Mouse (Mus musculus) midbrain, postnatal 0 days (tissue): ENCODE results near the gene Chst10. TPM values are rescaled to one million over a fixed set of nuclear protein-coding genes. Genes with fewer than 3 reads are reported as not detected.

Experiments
- ATAC-seq: fragments of 200-750 bp; cut with Nextera tagmentation; 2 replicates; pipeline ENCODE4 v1.8.0; 2017; ENCODE audit warnings: moderate number of reproducible peaks, mild to moderate bottlenecking, moderate TSS enrichment, moderate library complexity; ENCODE audit not compliant: low FRiP score
- DNase-seq: peaks from one replicate; pipeline ENCODE4 v3.0.0-alpha.2; 2015; ENCODE audit warnings: low spot score
- H3K27ac ChIP-seq: fragments of 300-500 bp; sonication (generic); 2 replicates; pipeline ENCODE4 v1.5.1; 2014; ENCODE audit warnings: low read depth, mild to moderate bottlenecking, low read length, mixed read lengths
- H3K27me3 ChIP-seq: fragments of 300-500 bp; sonication (generic); 2 replicates; pipeline ENCODE4 v1.6.1; 2014; ENCODE audit warnings: low read length, control low read depth, mixed read lengths; ENCODE audit not compliant: insufficient read depth
- H3K36me3 ChIP-seq: fragments of 300-500 bp; sonication (generic); 2 replicates; pipeline ENCODE4 v1.6.1; 2014; ENCODE audit warnings: low read length, control low read depth, mixed read lengths; ENCODE audit not compliant: insufficient read depth
- H3K4me1 ChIP-seq: fragments of 300-500 bp; sonication (generic); 2 replicates; pipeline ENCODE4 v1.6.1; 2014; ENCODE audit warnings: mild to moderate bottlenecking, control low read depth, antibody characterized with exemption, low read length, mixed read lengths; ENCODE audit not compliant: insufficient read depth
- H3K4me2 ChIP-seq: fragments of 300-500 bp; sonication (generic); 2 replicates; pipeline ENCODE4 v1.6.1; 2014; ENCODE audit warnings: low read depth, mild to moderate bottlenecking, low read length, mixed read lengths; ENCODE audit not compliant: poor library complexity, severe bottlenecking
- H3K4me3 ChIP-seq: fragments of 300-500 bp; sonication (generic); 2 replicates; pipeline ENCODE4 v1.5.1; 2014; ENCODE audit warnings: low read depth, mild to moderate bottlenecking, low read length, moderate library complexity
- H3K9ac ChIP-seq: fragments of 300-500 bp; sonication (generic); replicated peaks from 2 replicates; pipeline ENCODE4 v1.6.1; 2014; ENCODE audit warnings: mild to moderate bottlenecking, low read length, moderate library complexity, mixed read lengths; ENCODE audit not compliant: poor library complexity, severe bottlenecking
- H3K9me3 ChIP-seq: fragments of 300-500 bp; sonication (generic); 2 replicates; pipeline ENCODE4 v1.6.1; 2016; ENCODE audit warnings: low read length, control low read depth
- CTCF ChIP-seq: IDR thresholded peaks from 2 replicates; pipeline ENCODE4 v1.5.1; 2016; ENCODE audit warnings: antibody characterized with exemption, mild to moderate bottlenecking
- WGBS: fragments of 180-500 bp; shearing (Covaris S2); extraction: QIAGEN DNeasy Blood & Tissue Kit; methylation state at CpG from one replicate; pipeline ENCODE4 v1.1.7; 2014; 5-methylcytosine and 5-hydroxymethylcytosine counted together
- polyA plus RNA-seq: library from polyadenylated mRNA; unstranded; fragments of >200 nt; fragmentation: Nextera tagmentation; extraction: Ambion mirVana; gene quantifications from 2 replicates; pipeline ENCODE4 v1.2.1, GENCODE M21; 2015
- total RNA-seq: library from RNA; depleted of rRNA; stranded (reverse); fragments of >200 nt; gene quantifications from 2 replicates; pipeline ENCODE4 v1.2.3, GENCODE M21; 2014; rRNA removed

Chst10 gene
- 85.2 and 88.5 TPM in 2 replicates for total RNA-seq
- polyA plus RNA-seq, result 66.4 and 68.9 TPM in 2 replicates

GRCm38 (mm10) chr1:38897431-38898248 is at the start of gene Chst10:
TSS of gene Chst10 (minus strand) at chr1:38898161.
- H3K9me3 ChIP-seq, result no peaks in the 10 kb centered on the region
- WGBS, result under 1% methylated on average over 61 of the region's 67 CpGs
- peaks cover 20% of the 10 kb centered on the region for H3K36me3 ChIP-seq
- H3K4me1 ChIP-seq, result peaks cover 11% of the 10 kb centered on the region
- ATAC-seq (peak; percentile 90), DNase-seq (peak; percentile 87)
- no peaks in the 10 kb centered on the region for H3K27me3 ChIP-seq
- H3K4me3 ChIP-seq, result peak within 1 kb of the TSS; percentile 86
- peak within 1 kb of the TSS; percentile 95 for H3K9ac ChIP-seq
- TF ChIP-seq CTCF, result peak; percentile 16; the same call in 1 of the 2 replicates
- H3K27ac ChIP-seq, result peak within 1 kb of the TSS; percentile 91
- peak within 1 kb of the TSS; percentile 69 for H3K4me2 ChIP-seq

- Histone ChIP-seq H3K36me3 (no peaks in the 10 kb centered on the region), H3K9me3 (no peaks in the 10 kb centered on the region), H3K9ac (no peak overlapping the region), H3K4me2 (no peak overlapping the region), H3K4me1 (no peaks in the 10 kb centered on the region), H3K27me3 (no peaks in the 10 kb centered on the region), H3K4me3 (no peak overlapping the region), H3K27ac (no peak overlapping the region)
- 0% methylated on average over 5 of the region's 5 CpGs for WGBS
- DNase-seq (no peak), ATAC-seq (no peak)
- no peak for TF ChIP-seq CTCF
Measured at GRCm38 (mm10) chr1:38939608-38940007, 41.6 kb upstream of the Chst10 start.

GRCm38 (mm10) chr1:38938849-38939248 is 40.9 kb upstream of the Chst10 start, which contains the start of gene Nms:
TSS of gene Nms (plus strand) at chr1:38939149.
- no peaks in the 10 kb centered on the region for H3K36me3 ChIP-seq
- 67% methylated on average over 6 of the region's 6 CpGs for WGBS
- no peaks in the 10 kb centered on the region for H3K4me1 ChIP-seq
- no peaks in the 10 kb centered on the region for H3K27me3 ChIP-seq
- TF ChIP-seq CTCF, result no peak
- no peak for DNase-seq
- no peak within 1 kb of the TSS for H3K4me2 ChIP-seq
- no peak within 1 kb of the TSS for H3K27ac ChIP-seq
- H3K4me3 ChIP-seq, result no peak within 1 kb of the TSS
- no peaks in the 10 kb centered on the region for H3K9me3 ChIP-seq
- no peak within 1 kb of the TSS for H3K9ac ChIP-seq
- ATAC-seq, result no peak

GRCm38 (mm10) chr1:38936780-38937179 is 38.8 kb upstream of the Chst10 start:
- DNase-seq, result peak; percentile 52
- 23% methylated on average over 6 of the region's 6 CpGs for WGBS
- Histone ChIP-seq H3K4me2 (no peak overlapping the region), H3K9me3 (no peaks in the 10 kb centered on the region), H3K36me3 (no peaks in the 10 kb centered on the region), H3K9ac (no peak overlapping the region), H3K4me3 (no peak overlapping the region), H3K4me1 (no peaks in the 10 kb centered on the region), H3K27ac (no peak overlapping the region), H3K27me3 (no peaks in the 10 kb centered on the region)
- no peak for ATAC-seq
- TF ChIP-seq CTCF, result peak; percentile 67

- Histone ChIP-seq H3K27me3 (no peaks in the 10 kb centered on the region), H3K9ac (no peak overlapping the region), H3K4me1 (no peaks in the 10 kb centered on the region), H3K9me3 (no peaks in the 10 kb centered on the region), H3K4me3 (no peak overlapping the region), H3K4me2 (no peak overlapping the region), H3K27ac (no peak overlapping the region), H3K36me3 (no peaks in the 10 kb centered on the region)
- DNase-seq (no peak), ATAC-seq (no peak)
- TF ChIP-seq CTCF, result peak; percentile 51
- 26% methylated on average over 5 of the region's 5 CpGs for WGBS
Measured at GRCm38 (mm10) chr1:38934668-38935067, 36.7 kb upstream of the Chst10 start.

GRCm38 (mm10) chr1:38930767-38931166 is 32.8 kb upstream of the Chst10 start:
- H3K4me1 ChIP-seq, result no peaks in the 10 kb centered on the region
- no peaks in the 10 kb centered on the region for H3K9me3 ChIP-seq
- ATAC-seq (no peak), DNase-seq (no peak)
- H3K27me3 ChIP-seq, result no peaks in the 10 kb centered on the region
- H3K36me3 ChIP-seq, result no peaks in the 10 kb centered on the region
- TF ChIP-seq CTCF, result no peak
- no peak overlapping the region for H3K27ac ChIP-seq
- H3K4me2 ChIP-seq, result no peak overlapping the region
- no peak overlapping the region for H3K4me3 ChIP-seq
- 66% methylated on average over 8 of the region's 8 CpGs for WGBS
- H3K9ac ChIP-seq, result no peak overlapping the region
